Mouse (Mus musculus) ES-Bruce4 (cell line): ENCODE measurements around the gene Rnasel. TPM values are rescaled to one million over a fixed set of nuclear protein-coding genes. Genes with fewer than 3 reads are reported as not detected.
A peak's percentile ranks its signal among the peaks of the same experiment; 100 is the strongest.

Source experiments
- H3K27ac ChIP-seq: 2 replicates; pipeline ENCODE4 v1.5.1; 2012; ENCODE audit warnings: low read length, inconsistent platforms; ENCODE audit not compliant: insufficient read depth
- H3K27me3 ChIP-seq: 2 replicates; pipeline ENCODE4 v1.6.1; 2012; ENCODE audit warnings: mild to moderate bottlenecking, low read length, inconsistent platforms; ENCODE audit not compliant: control insufficient read depth, poor library complexity, insufficient read depth, severe bottlenecking
- H3K36me3 ChIP-seq: 2 replicates; pipeline ENCODE4 v1.6.1; 2012; ENCODE audit warnings: inconsistent platforms, mild to moderate bottlenecking, low read length, moderate library complexity; ENCODE audit not compliant: control insufficient read depth, poor library complexity, insufficient read depth, severe bottlenecking
- H3K4me1 ChIP-seq: one replicate; pipeline ENCODE4 v1.8.1; 2011; ENCODE audit warnings: low read length; ENCODE audit not compliant: control insufficient read depth, insufficient read depth
- H3K4me3 ChIP-seq: 2 replicates; pipeline ENCODE4 v1.5.1; 2011; ENCODE audit warnings: low read depth, mild to moderate bottlenecking, low read length
- H3K9ac ChIP-seq: 2 replicates; pipeline ENCODE4 v1.6.1; 2012; ENCODE audit warnings: low read depth, mild to moderate bottlenecking, inconsistent platforms; ENCODE audit not compliant: poor library complexity, severe bottlenecking
- H3K9me3 ChIP-seq: replicated peaks from 2 replicates; pipeline ENCODE4 v1.6.1; 2012; ENCODE audit warnings: mild to moderate bottlenecking, low read length, inconsistent platforms; ENCODE audit not compliant: control insufficient read depth, poor library complexity, insufficient read depth, severe bottlenecking
- CTCF ChIP-seq: IDR thresholded peaks from one replicate; pipeline ENCODE4 v1.8.1; 2011; ENCODE audit warnings: low read depth, low read length
- EP300 ChIP-seq: IDR thresholded peaks from 2 replicates; pipeline ENCODE4 v1.6.1; 2011; ENCODE audit warnings: low read depth, low read length; ENCODE audit not compliant: insufficient read depth
- POLR2A ChIP-seq: IDR thresholded peaks from one replicate; pipeline ENCODE4 v1.8.1; 2011; ENCODE audit warnings: low read length; ENCODE audit not compliant: insufficient read depth
- polyA plus RNA-seq: library from polyadenylated mRNA; stranded (reverse); fragments of >200 nt; gene quantifications from 2 replicates; pipeline ENCODE4 v1.2.4, GENCODE M21; 2011; ENCODE audit warnings: low read depth; ENCODE audit not compliant: missing spikeins, insufficient read depth, insufficient read length

Rnasel gene
- polyA plus RNA-seq, 1 experiment = 1.1 TPM

- H3K27ac ChIP-seq = no peak overlapping the region
Measured at GRCm38 (mm10) chr1:153703445-153703991, 45.7 kb upstream of the Rnasel start.

GRCm38 (mm10) chr1:153704174-153704573 is 45.1 kb upstream of the Rnasel start:
- TF ChIP-seq EP300 (no peak), POLR2A (no peak), CTCF (no peak)
- H3K27me3 ChIP-seq = no peaks in the 10 kb centered on the region
- H3K36me3 ChIP-seq = no peaks in the 10 kb centered on the region
- H3K9me3 ChIP-seq = no peaks in the 10 kb centered on the region
- H3K27ac ChIP-seq = no peak overlapping the region
- H3K4me1 ChIP-seq = peaks cover 2% of the 10 kb centered on the region
- no peak overlapping the region for H3K4me3 ChIP-seq
- H3K9ac ChIP-seq = no peak overlapping the region

More at GRCm38 (mm10) chr1:153703445-153703991, 45.7 kb upstream of the Rnasel start:
- Histone ChIP-seq H3K4me1 (peaks cover 2% of the 10 kb centered on the region), H3K9me3 (no peaks in the 10 kb centered on the region), H3K4me3 (no peak overlapping the region), H3K9ac (no peak overlapping the region), H3K27me3 (no peaks in the 10 kb centered on the region), H3K36me3 (no peaks in the 10 kb centered on the region)
- TF ChIP-seq EP300 (no peak), CTCF (no peak), POLR2A (no peak)

- no peak overlapping the region for H3K9ac ChIP-seq
- no peak overlapping the region for H3K27ac ChIP-seq
- H3K4me1 ChIP-seq = peaks cover 2% of the 10 kb centered on the region
- no peaks in the 10 kb centered on the region for H3K27me3 ChIP-seq
- TF ChIP-seq EP300 (peak; percentile 83), CTCF (no peak)
- no peaks in the 10 kb centered on the region for H3K9me3 ChIP-seq
- H3K36me3 ChIP-seq = no peaks in the 10 kb centered on the region
- no peak overlapping the region for H3K4me3 ChIP-seq
Measured at GRCm38 (mm10) chr1:153704996-153705395, 44.2 kb upstream of the Rnasel start.

- H3K9me3 ChIP-seq = no peaks in the 10 kb centered on the region
- H3K27me3 ChIP-seq = no peaks in the 10 kb centered on the region
- no peak overlapping the region for H3K27ac ChIP-seq
- H3K4me3 ChIP-seq = no peak overlapping the region
- no peaks in the 10 kb centered on the region for H3K36me3 ChIP-seq
- H3K9ac ChIP-seq = no peak overlapping the region
- TF ChIP-seq EP300 = no peak
- TF ChIP-seq CTCF = no peak
- TF ChIP-seq POLR2A = no peak
- H3K4me1 ChIP-seq = peaks cover 2% of the 10 kb centered on the region
Measured at GRCm38 (mm10) chr1:153708626-153709025, 40.6 kb upstream of the Rnasel start.

- peaks cover 2% of the 10 kb centered on the region for H3K4me1 ChIP-seq
- H3K4me3 ChIP-seq = no peak overlapping the region
- no peaks in the 10 kb centered on the region for H3K36me3 ChIP-seq
- H3K9me3 ChIP-seq = no peaks in the 10 kb centered on the region
- TF ChIP-seq EP300 (no peak), POLR2A (no peak), CTCF (no peak)
- H3K9ac ChIP-seq = no peak overlapping the region
- H3K27ac ChIP-seq = no peak overlapping the region
- no peaks in the 10 kb centered on the region for H3K27me3 ChIP-seq
Measured at GRCm38 (mm10) chr1:153709451-153709850, 39.8 kb upstream of the Rnasel start.

GRCm38 (mm10) chr1:153711544-153712262 is 37.5 kb upstream of the Rnasel start:
- Histone ChIP-seq H3K27ac (no peak overlapping the region), H3K4me3 (no peak overlapping the region), H3K9ac (no peak overlapping the region), H3K36me3 (no peaks in the 10 kb centered on the region), H3K9me3 (no peaks in the 10 kb centered on the region), H3K4me1 (no peaks in the 10 kb centered on the region), H3K27me3 (no peaks in the 10 kb centered on the region)
- TF ChIP-seq CTCF (no peak), EP300 (no peak), POLR2A (no peak)
